Mouse (Mus musculus): ENCODE results near the gene Prom2. TPM values are rescaled to one million over a fixed set of nuclear protein-coding genes. Genes with fewer than 3 reads are reported as not detected.

The Prom2 gene
- polyA plus RNA-seq, 1 experiment from 2014 or later = 3.3 TPM

- Histone ChIP-seq H3K4me1 (ENCODE audit: control insufficient read depth, insufficient read depth, low read length) (no peaks in the 10 kb centered on the region; the same call in 1 of the 2 replicates), H3K4me2 (ENCODE audit: low read depth, low read length) (no peak overlapping the region), H3K4me3 (ENCODE audit: low read depth, low read length) (no peak overlapping the region), H3K9me3 (ENCODE audit: control insufficient read depth, low read length) (no peaks in the 10 kb centered on the region), H3K9ac (ENCODE audit: low read depth, low read length) (no peak overlapping the region), H3K36me3 (ENCODE audit: control insufficient read depth, insufficient read depth, low read length) (no peaks in the 10 kb centered on the region), H3K27ac (replicated peaks; ENCODE audit: low read depth, low read length) (peak overlapping the region; percentile 34), H3K27me3 (replicated peaks; ENCODE audit: control insufficient read depth, insufficient read depth, low read length) (no peaks in the 10 kb centered on the region)
- ATAC-seq (ENCODE audit: low read depth) (peak; percentile 70), DNase-seq (ENCODE audit: low spot score) (peak; percentile 77)
- 23% methylated on average over 7 of the region's 7 CpGs for WGBS
These were observed 34.0 kb downstream of the Prom2 start for GRCm38 (mm10) chr2:127507077-127507774.

- Histone ChIP-seq H3K27ac (replicated peaks; ENCODE audit: low read depth, low read length) (peak overlapping the region; percentile 39; the same call in 1 of the 2 replicates), H3K4me2 (ENCODE audit: low read depth, low read length) (no peak overlapping the region), H3K9me3 (ENCODE audit: control insufficient read depth, low read length) (no peaks in the 10 kb centered on the region), H3K4me3 (ENCODE audit: low read depth, low read length) (no peak overlapping the region), H3K27me3 (replicated peaks; ENCODE audit: control insufficient read depth, insufficient read depth, low read length) (no peaks in the 10 kb centered on the region; the same call in 1 of the 2 replicates), H3K36me3 (ENCODE audit: control insufficient read depth, insufficient read depth, low read length) (no peaks in the 10 kb centered on the region), H3K9ac (ENCODE audit: low read depth, low read length) (no peak overlapping the region), H3K4me1 (ENCODE audit: control insufficient read depth, insufficient read depth, low read length) (no peaks in the 10 kb centered on the region; the same call in 1 of the 2 replicates)
- ATAC-seq (ENCODE audit: low read depth) (peak; percentile 62), DNase-seq (ENCODE audit: low spot score) (peak; percentile 74)
- 77% methylated on average over 6 of the region's 6 CpGs for WGBS
These were observed 35.1 kb downstream of the Prom2 start for GRCm38 (mm10) chr2:127506131-127506632.

- Histone ChIP-seq H3K4me3 (ENCODE audit: low read depth, low read length) (no peak overlapping the region), H3K9me3 (ENCODE audit: control insufficient read depth, low read length) (no peaks in the 10 kb centered on the region), H3K4me2 (ENCODE audit: low read depth, low read length) (no peak overlapping the region), H3K27me3 (replicated peaks; ENCODE audit: control insufficient read depth, insufficient read depth, low read length) (peaks cover 3% of the 10 kb centered on the region; the same call in 1 of the 2 replicates), H3K36me3 (ENCODE audit: control insufficient read depth, insufficient read depth, low read length) (no peaks in the 10 kb centered on the region), H3K4me1 (ENCODE audit: control insufficient read depth, insufficient read depth, low read length) (no peaks in the 10 kb centered on the region; the same call in 1 of the 2 replicates), H3K9ac (ENCODE audit: low read depth, low read length) (no peak overlapping the region), H3K27ac (replicated peaks; ENCODE audit: low read depth, low read length) (no peak overlapping the region)
- WGBS = 46% methylated on average over 4 of the region's 4 CpGs
- DNase-seq (ENCODE audit: low spot score) (no peak), ATAC-seq (ENCODE audit: low read depth) (no peak)
These were observed 36.1 kb downstream of the Prom2 start for GRCm38 (mm10) chr2:127505196-127505595.

- DNase-seq (ENCODE audit: low spot score) = no peak
- H3K9ac ChIP-seq (ENCODE audit: low read depth, low read length) = no peak overlapping the region
These were observed 37.3 kb downstream of the Prom2 start for GRCm38 (mm10) chr2:127503751-127504549.

GRCm38 (mm10) chr2:127501061-127501460, 40.2 kb downstream of the Prom2 start:
- Histone ChIP-seq H3K4me1 (ENCODE audit: control insufficient read depth, insufficient read depth, low read length) (no peaks in the 10 kb centered on the region; the same call in 1 of the 2 replicates), H3K36me3 (ENCODE audit: control insufficient read depth, insufficient read depth, low read length) (no peaks in the 10 kb centered on the region), H3K27me3 (replicated peaks; ENCODE audit: control insufficient read depth, insufficient read depth, low read length) (peaks cover 3% of the 10 kb centered on the region; the same call in 1 of the 2 replicates), H3K4me2 (ENCODE audit: low read depth, low read length) (no peak overlapping the region), H3K27ac (replicated peaks; ENCODE audit: low read depth, low read length) (no peak overlapping the region), H3K4me3 (ENCODE audit: low read depth, low read length) (no peak overlapping the region), H3K9ac (ENCODE audit: low read depth, low read length) (no peak overlapping the region), H3K9me3 (ENCODE audit: control insufficient read depth, low read length) (no peaks in the 10 kb centered on the region)
- ATAC-seq (ENCODE audit: low read depth) (no peak), DNase-seq (ENCODE audit: low spot score) (no peak)
- 58% methylated on average over 7 of the region's 7 CpGs for WGBS

More at GRCm38 (mm10) chr2:127503751-127504549, 37.3 kb downstream of the Prom2 start:
- H3K4me2 ChIP-seq (ENCODE audit: low read depth, low read length) = no peak overlapping the region
- peaks cover 3% of the 10 kb centered on the region; the same call in 1 of the 2 replicates for H3K27me3 ChIP-seq (replicated peaks; ENCODE audit: control insufficient read depth, insufficient read depth, low read length)
- H3K4me3 ChIP-seq (ENCODE audit: low read depth, low read length) = no peak overlapping the region
- 45% methylated on average over 8 of the region's 8 CpGs for WGBS
- no peaks in the 10 kb centered on the region for H3K9me3 ChIP-seq (ENCODE audit: control insufficient read depth, low read length)
- no peak for ATAC-seq (ENCODE audit: low read depth)
- H3K27ac ChIP-seq (replicated peaks; ENCODE audit: low read depth, low read length) = no peak overlapping the region
- no peaks in the 10 kb centered on the region; the same call in 1 of the 2 replicates for H3K4me1 ChIP-seq (ENCODE audit: control insufficient read depth, insufficient read depth, low read length)
- no peaks in the 10 kb centered on the region for H3K36me3 ChIP-seq (ENCODE audit: control insufficient read depth, insufficient read depth, low read length)

- no peak for ATAC-seq (ENCODE audit: low read depth)
- Histone ChIP-seq H3K9ac (ENCODE audit: low read depth, low read length) (no peak overlapping the region), H3K9me3 (ENCODE audit: control insufficient read depth, low read length) (no peaks in the 10 kb centered on the region), H3K4me2 (ENCODE audit: low read depth, low read length) (no peak overlapping the region), H3K36me3 (ENCODE audit: control insufficient read depth, insufficient read depth, low read length) (no peaks in the 10 kb centered on the region), H3K27me3 (replicated peaks; ENCODE audit: control insufficient read depth, insufficient read depth, low read length) (peaks cover 3% of the 10 kb centered on the region; the same call in 1 of the 2 replicates), H3K4me1 (ENCODE audit: control insufficient read depth, insufficient read depth, low read length) (no peaks in the 10 kb centered on the region), H3K4me3 (ENCODE audit: low read depth, low read length) (no peak overlapping the region), H3K27ac (replicated peaks; ENCODE audit: low read depth, low read length) (no peak overlapping the region)
- WGBS = 66% methylated on average over 8 of the region's 8 CpGs
- DNase-seq (ENCODE audit: low spot score) = no peak
These were observed 42.5 kb downstream of the Prom2 start for GRCm38 (mm10) chr2:127498750-127499149.

GRCm38 (mm10) chr2:127496321-127496720, 44.9 kb downstream of the Prom2 start:
- H3K36me3 ChIP-seq (ENCODE audit: control insufficient read depth, insufficient read depth, low read length) = no peaks in the 10 kb centered on the region
- H3K27ac ChIP-seq (replicated peaks; ENCODE audit: low read depth, low read length) = no peak overlapping the region
- H3K9me3 ChIP-seq (ENCODE audit: control insufficient read depth, low read length) = no peaks in the 10 kb centered on the region
- no peaks in the 10 kb centered on the region for H3K4me1 ChIP-seq (ENCODE audit: control insufficient read depth, insufficient read depth, low read length)
- H3K27me3 ChIP-seq (replicated peaks; ENCODE audit: control insufficient read depth, insufficient read depth, low read length) = 0 out of 2 replicates have a peak, but pooled peaks cover 3% of the 10 kb centered on the region
- no peak for ATAC-seq (ENCODE audit: low read depth)
- no peak overlapping the region for H3K9ac ChIP-seq (ENCODE audit: low read depth, low read length)
- WGBS = 100% methylated on average over 1 of the region's 1 CpGs
- no peak for DNase-seq (ENCODE audit: low spot score)
- no peak overlapping the region for H3K4me3 ChIP-seq (ENCODE audit: low read depth, low read length)
- H3K4me2 ChIP-seq (ENCODE audit: low read depth, low read length) = no peak overlapping the region

- DNase-seq (ENCODE audit: low spot score) (peak; percentile 86), ATAC-seq (ENCODE audit: low read depth) (peak; percentile 62)
- Histone ChIP-seq H3K27me3 (replicated peaks; ENCODE audit: control insufficient read depth, insufficient read depth, low read length) (peaks cover 51% of the 10 kb centered on the region), H3K36me3 (ENCODE audit: control insufficient read depth, insufficient read depth, low read length) (no peaks in the 10 kb centered on the region), H3K4me3 (ENCODE audit: low read depth, low read length) (peak overlapping the region; percentile 20), H3K27ac (replicated peaks; ENCODE audit: low read depth, low read length) (no peak overlapping the region), H3K4me1 (ENCODE audit: control insufficient read depth, insufficient read depth, low read length) (peaks cover 26% of the 10 kb centered on the region), H3K9ac (ENCODE audit: low read depth, low read length) (no peak overlapping the region; the same call in 1 of the 2 replicates), H3K9me3 (ENCODE audit: control insufficient read depth, low read length) (no peaks in the 10 kb centered on the region), H3K4me2 (ENCODE audit: low read depth, low read length) (peak overlapping the region; percentile 53)
- WGBS = 4% methylated on average over 19 of the region's 19 CpGs
These were observed 56.6 kb downstream of the Prom2 start for GRCm38 (mm10) chr2:127484476-127485170.

All from embryonic facial prominence, embryonic 14.5 days (tissue).